Mouse (Mus musculus): Measurements from ENCODE around the gene Brd1. TPM values are rescaled to one million over a fixed set of nuclear protein-coding genes. Genes with fewer than 3 reads are reported as not detected.
A peak's percentile ranks its signal among the peaks of the same experiment; 100 is the strongest.

Brd1 gene
- polyA plus RNA-seq, 1 experiment from 2014 or later, result 30.5 TPM

DNA sequence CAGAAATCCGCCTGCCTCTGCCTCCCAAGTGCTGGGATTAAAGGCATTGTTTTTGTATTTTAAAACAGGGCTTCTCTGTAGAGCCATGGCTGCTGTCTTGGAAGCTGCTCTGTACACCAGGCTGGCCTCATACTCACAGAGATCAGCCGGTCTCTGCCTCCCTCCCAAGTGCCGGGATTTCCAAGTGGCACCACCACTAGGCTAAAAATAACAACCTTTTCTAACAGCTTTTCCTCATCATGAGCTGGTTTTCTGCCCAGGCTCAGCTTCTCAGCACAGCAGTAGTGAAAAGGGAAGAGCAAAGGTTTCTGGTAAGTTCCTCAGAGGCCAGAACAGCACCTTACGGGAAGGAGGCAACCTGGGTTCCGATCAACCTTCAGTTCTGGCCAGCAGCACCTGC is 56.5 kb downstream of the Brd1 start:
- H3K4me2 ChIP-seq, result no peak overlapping the region
- 0 out of 2 replicates have a peak, but pooled peaks cover 4% of the 10 kb centered on the region for H3K4me1 ChIP-seq
- H3K36me3 ChIP-seq (ENCODE audit: poor library complexity, severe bottlenecking), result no peaks in the 10 kb centered on the region
- H3K9me3 ChIP-seq (replicated peaks), result no peaks in the 10 kb centered on the region
- H3K4me3 ChIP-seq, result no peak overlapping the region
- no peak for ATAC-seq
- 93% methylated on average over 5 of the region's 5 CpGs for WGBS
- no peak overlapping the region for H3K9ac ChIP-seq
- no peaks in the 10 kb centered on the region for H3K27me3 ChIP-seq
- H3K27ac ChIP-seq, result no peak overlapping the region

DNA sequence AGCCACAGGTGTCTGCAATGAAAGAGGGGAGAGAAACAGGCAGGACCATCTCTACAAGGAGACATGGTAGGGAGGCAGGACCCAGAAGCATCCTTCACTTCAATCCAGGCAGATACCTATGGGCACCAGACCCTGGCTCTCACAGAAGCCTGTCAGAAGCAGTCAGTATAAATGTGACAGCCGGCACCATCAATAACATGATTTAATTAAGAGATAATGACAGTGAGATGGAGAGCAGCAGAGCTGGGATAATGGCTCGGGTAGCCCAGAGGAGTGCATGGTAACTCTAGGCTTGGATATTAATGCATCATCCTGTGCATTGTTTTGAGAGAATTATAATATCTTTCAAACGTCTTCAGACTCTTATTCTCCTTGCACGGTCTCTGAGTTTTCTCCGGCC is 58.0 kb downstream of the Brd1 start:
- H3K27me3 ChIP-seq, result no peaks in the 10 kb centered on the region
- ATAC-seq, result no peak
- no peak overlapping the region for H3K9ac ChIP-seq
- no peaks in the 10 kb centered on the region for H3K36me3 ChIP-seq (ENCODE audit: poor library complexity, severe bottlenecking)
- 81% methylated on average over 5 of the region's 5 CpGs for WGBS
- H3K4me3 ChIP-seq, result no peak overlapping the region
- H3K27ac ChIP-seq, result no peak overlapping the region
- no peaks in the 10 kb centered on the region for H3K9me3 ChIP-seq (replicated peaks)
- H3K4me1 ChIP-seq, result 0 out of 2 replicates have a peak, but pooled peaks cover 2% of the 10 kb centered on the region
- no peak overlapping the region for H3K4me2 ChIP-seq

DNA sequence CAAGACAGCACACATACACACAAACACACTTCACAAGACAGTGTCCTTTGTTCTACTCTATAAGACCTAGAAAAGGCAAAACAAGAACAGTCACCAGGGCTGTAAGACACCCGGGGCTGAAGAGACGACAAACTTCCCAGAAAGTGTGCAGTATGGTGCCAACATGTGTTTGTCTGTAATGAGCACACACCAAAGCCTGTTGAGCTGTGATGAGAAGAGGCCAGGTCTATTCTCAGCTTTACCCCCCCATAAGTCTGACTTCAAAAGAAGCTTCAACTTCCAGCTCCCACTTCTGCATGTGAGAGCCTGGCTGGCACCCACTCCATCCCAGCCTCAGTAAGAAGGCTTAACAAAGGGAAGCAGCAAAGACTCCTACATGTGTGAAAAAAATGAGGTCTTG is 65.3 kb downstream of the Brd1 start:
- Histone ChIP-seq H3K36me3 (ENCODE audit: poor library complexity, severe bottlenecking) (no peaks in the 10 kb centered on the region), H3K4me2 (no peak overlapping the region), H3K9ac (no peak overlapping the region), H3K4me1 (no peaks in the 10 kb centered on the region), H3K4me3 (no peak overlapping the region), H3K27me3 (no peaks in the 10 kb centered on the region), H3K9me3 (replicated peaks) (no peaks in the 10 kb centered on the region), H3K27ac (no peak overlapping the region)
- no peak for ATAC-seq
- 84% methylated on average over 2 of the region's 2 CpGs for WGBS

DNA sequence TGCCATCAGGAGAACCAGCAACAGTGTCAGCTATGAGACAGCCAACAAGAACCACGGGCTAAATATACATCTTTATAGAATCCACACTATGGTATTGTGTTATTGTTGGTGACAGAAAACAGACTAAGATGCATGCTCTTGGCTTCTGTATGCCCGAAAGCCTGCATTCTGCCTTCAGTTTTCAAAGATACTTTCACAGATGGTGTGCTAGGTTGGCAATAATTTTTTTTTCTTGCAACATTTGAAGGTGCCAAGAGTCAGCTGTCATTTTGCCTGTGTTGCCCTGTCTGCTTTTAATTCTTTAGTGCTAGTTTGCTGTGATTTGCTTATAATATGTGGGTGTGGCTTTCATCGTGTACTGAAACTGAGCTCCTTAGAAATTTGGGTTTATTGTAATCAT is 66.4 kb downstream of the Brd1 start:
- peaks cover 8% of the 10 kb centered on the region for H3K27me3 ChIP-seq
- H3K9ac ChIP-seq, result no peak overlapping the region
- no peaks in the 10 kb centered on the region for H3K36me3 ChIP-seq (ENCODE audit: poor library complexity, severe bottlenecking)
- ATAC-seq, result no peak; the same call in 1 of the 2 replicates
- H3K4me1 ChIP-seq, result 0 out of 2 replicates have a peak, but pooled peaks cover 4% of the 10 kb centered on the region
- H3K4me2 ChIP-seq, result no peak overlapping the region
- H3K4me3 ChIP-seq, result no peak overlapping the region
- WGBS, result 74% methylated on average over 3 of the region's 3 CpGs
- H3K27ac ChIP-seq, result no peak overlapping the region
- no peaks in the 10 kb centered on the region for H3K9me3 ChIP-seq (replicated peaks)

DNA sequence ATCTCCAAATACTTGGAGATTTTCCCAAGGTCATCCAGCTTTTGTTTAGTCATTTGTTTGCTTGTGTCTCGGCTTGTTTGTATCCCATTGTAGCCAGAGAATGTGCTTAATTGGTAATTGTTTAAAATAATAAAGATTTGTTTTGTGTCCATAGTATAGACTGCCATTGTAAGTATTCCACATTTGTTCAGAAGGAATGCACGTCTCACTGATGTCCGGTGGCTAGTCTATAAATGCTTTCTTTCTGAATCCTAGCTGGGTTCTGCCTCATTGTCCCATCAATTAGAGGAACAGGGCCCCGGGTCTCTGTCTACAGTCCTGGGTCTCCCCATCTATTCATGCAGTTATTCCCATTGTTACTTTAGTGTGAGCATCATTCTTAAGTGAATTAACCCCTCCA is 68.2 kb downstream of the Brd1 start:
- Histone ChIP-seq H3K4me3 (no peak overlapping the region), H3K27me3 (peaks cover 16% of the 10 kb centered on the region), H3K27ac (no peak overlapping the region), H3K4me1 (peaks cover 11% of the 10 kb centered on the region), H3K36me3 (ENCODE audit: poor library complexity, severe bottlenecking) (no peaks in the 10 kb centered on the region), H3K9me3 (replicated peaks) (no peaks in the 10 kb centered on the region), H3K4me2 (no peak overlapping the region), H3K9ac (no peak overlapping the region)
- ATAC-seq, result no peak
- WGBS, result 34% methylated on average over 4 of the region's 4 CpGs

DNA sequence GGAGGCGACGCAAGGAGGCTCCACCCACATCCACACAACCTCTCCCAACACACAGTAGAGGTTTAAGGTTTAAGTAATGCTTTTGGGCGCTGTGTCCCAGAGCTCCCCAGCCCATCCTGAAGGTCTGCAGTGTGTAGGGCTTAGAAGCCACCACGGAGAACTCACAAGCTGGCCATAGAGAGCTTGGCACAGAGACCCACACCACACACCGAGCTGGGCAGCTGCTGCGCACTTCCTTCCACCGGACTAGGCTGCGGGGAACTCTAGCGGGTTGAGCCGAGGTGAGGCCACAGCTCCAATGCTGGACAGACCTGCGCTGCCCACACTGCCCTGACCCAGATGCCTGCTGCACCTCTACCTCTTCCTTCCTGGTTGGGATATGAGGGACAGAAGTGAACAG is 71.0 kb downstream of the Brd1 start:
- no peak for ATAC-seq
- 32% methylated on average over 11 of the region's 11 CpGs for WGBS
- Histone ChIP-seq H3K9me3 (replicated peaks) (no peaks in the 10 kb centered on the region), H3K27me3 (peaks cover 16% of the 10 kb centered on the region), H3K4me2 (no peak overlapping the region), H3K4me1 (peaks cover 11% of the 10 kb centered on the region), H3K4me3 (no peak overlapping the region), H3K36me3 (ENCODE audit: poor library complexity, severe bottlenecking) (no peaks in the 10 kb centered on the region), H3K9ac (no peak overlapping the region), H3K27ac (no peak overlapping the region)

DNA sequence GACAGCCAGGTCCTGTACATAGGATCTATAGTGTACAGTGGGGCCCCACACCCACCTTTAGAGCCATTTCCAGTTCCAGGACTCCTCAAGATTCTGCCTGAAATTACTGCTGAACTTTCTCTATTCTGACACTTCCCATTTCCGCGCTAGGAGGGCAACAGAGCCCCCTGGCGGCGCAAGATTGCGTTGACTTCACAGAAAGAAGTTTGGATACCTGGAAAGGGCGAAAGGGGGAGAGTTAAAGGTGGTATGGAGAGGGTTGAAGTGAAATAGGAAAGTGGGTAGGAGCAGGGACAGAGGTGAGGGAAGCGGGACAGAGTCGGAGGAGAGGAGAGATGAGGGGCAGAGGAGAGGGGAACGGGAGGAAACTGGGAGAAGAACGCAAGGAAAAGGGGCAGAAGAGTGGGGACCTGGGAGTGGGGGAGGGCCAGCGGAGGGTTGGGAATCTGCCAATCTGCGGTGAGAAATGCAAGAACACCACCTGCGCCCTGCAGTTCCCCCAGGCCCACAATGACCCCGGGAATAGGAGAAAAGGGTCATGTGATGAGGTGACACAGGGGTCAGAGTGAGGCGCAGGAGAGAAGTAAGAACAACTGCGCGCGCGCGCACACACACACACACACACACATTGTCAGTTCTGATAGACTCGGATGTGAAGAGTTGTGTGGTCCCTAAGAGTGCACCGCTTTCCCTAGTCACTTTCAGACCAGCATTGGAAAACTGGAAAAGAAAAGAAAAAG is 71.8 kb downstream of the Brd1 start:
- ATAC-seq, result no peak
- WGBS, result 9% methylated on average over 22 of the region's 22 CpGs
- Histone ChIP-seq H3K27me3 (peaks cover 16% of the 10 kb centered on the region), H3K4me1 (peaks cover 11% of the 10 kb centered on the region), H3K27ac (no peak overlapping the region), H3K9ac (no peak overlapping the region), H3K4me2 (peak overlapping the region; percentile 47), H3K36me3 (ENCODE audit: poor library complexity, severe bottlenecking) (no peaks in the 10 kb centered on the region), H3K4me3 (peak overlapping the region; percentile 3; the same call in 1 of the 2 replicates), H3K9me3 (replicated peaks) (no peaks in the 10 kb centered on the region)

DNA sequence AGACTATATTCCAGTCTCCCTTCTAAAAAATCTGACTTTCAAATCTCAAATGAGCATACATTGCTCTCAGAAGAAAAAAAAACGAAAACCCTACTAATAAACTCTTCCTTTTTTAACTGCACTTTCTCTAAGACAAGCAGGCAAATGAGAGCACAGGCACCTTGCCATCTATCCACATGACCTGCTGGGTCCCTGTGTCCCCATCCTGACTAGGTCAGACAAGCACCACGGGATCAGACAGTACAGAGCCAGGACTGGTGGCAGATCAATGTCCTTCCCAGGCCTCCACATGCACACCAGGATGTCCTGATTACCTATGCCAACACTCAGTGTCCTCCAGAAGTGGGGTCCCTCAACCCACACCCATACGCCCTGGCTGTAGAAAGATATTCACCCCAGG is 72.4 kb downstream of the Brd1 start:
- Histone ChIP-seq H3K4me2 (no peak overlapping the region), H3K9me3 (replicated peaks) (no peaks in the 10 kb centered on the region), H3K27ac (no peak overlapping the region), H3K9ac (no peak overlapping the region), H3K4me1 (peaks cover 11% of the 10 kb centered on the region), H3K36me3 (ENCODE audit: poor library complexity, severe bottlenecking) (no peaks in the 10 kb centered on the region), H3K27me3 (peaks cover 16% of the 10 kb centered on the region), H3K4me3 (no peak overlapping the region)
- 61% methylated on average over 3 of the region's 3 CpGs for WGBS
- no peak for ATAC-seq

DNA sequence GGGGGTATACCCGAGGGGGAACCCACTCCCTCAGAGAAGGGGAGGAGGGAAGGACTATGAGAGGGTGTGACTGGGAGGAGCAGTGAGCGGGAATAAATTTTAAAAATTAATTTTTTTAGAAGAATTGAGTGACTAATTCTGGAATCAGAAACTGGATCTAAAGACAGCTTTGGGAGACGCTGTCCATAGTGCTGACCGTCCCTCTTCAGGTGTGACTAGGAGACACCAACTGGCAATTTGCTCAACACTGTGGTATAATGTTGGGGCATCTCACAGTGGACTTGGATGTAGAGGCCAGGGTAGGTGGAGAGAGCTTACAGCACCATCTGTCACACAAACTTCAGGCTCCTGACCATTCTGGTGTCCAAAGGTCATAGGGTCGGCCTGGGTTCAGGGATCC is 82.0 kb downstream of the Brd1 start:
- no peak overlapping the region for H3K27ac ChIP-seq
- no peak overlapping the region for H3K4me2 ChIP-seq
- H3K9ac ChIP-seq, result no peak overlapping the region
- no peak overlapping the region for H3K4me3 ChIP-seq
- no peaks in the 10 kb centered on the region for H3K4me1 ChIP-seq
- no peaks in the 10 kb centered on the region for H3K36me3 ChIP-seq (ENCODE audit: poor library complexity, severe bottlenecking)
- no peaks in the 10 kb centered on the region for H3K9me3 ChIP-seq (replicated peaks)
- no peak for ATAC-seq
- 56% methylated on average over 5 of the region's 5 CpGs for WGBS
- H3K27me3 ChIP-seq, result peaks cover 5% of the 10 kb centered on the region; the same call in 1 of the 2 replicates

DNA sequence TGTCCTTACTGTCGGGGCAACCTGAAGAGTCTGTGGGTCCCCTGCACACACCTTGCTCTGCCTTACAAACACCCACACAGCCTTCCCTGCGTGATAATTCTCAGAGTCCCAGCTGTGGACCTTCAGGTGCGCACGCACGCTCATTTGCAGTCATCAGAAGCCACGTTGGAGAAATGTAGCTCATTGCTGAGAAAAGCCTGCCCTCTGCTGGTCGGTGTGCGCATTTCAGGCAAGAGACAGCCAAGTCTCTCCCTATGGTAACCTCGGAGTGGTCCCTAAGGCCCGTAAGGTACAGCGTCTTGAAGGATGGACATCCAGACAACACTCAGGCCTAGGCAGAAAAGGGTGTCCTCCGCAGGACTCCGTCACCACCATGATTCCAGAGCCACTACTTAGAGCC is 83.0 kb downstream of the Brd1 start:
- Histone ChIP-seq H3K27me3 (peaks cover 5% of the 10 kb centered on the region; the same call in 1 of the 2 replicates), H3K9ac (no peak overlapping the region), H3K27ac (no peak overlapping the region), H3K9me3 (replicated peaks) (no peaks in the 10 kb centered on the region), H3K4me3 (no peak overlapping the region), H3K4me2 (no peak overlapping the region), H3K36me3 (ENCODE audit: poor library complexity, severe bottlenecking) (no peaks in the 10 kb centered on the region), H3K4me1 (no peaks in the 10 kb centered on the region)
- peak; percentile 45 for ATAC-seq
- WGBS, result 20% methylated on average over 13 of the region's 13 CpGs

Other genes with a start within 250 kb of the Brd1 start
- not detected in 2 replicates for gene Zdhhc25, start 133.9 kb downstream of the Brd1 start, polyA plus RNA-seq (2015; fragmentation: Nextera tagmentation; extraction: Ambion mirVana)
- gene Zbed4, start 17.4 kb upstream of the Brd1 start, polyA plus RNA-seq (2015; fragmentation: Nextera tagmentation; extraction: Ambion mirVana), result 29.1 and 31.6 TPM in 2 replicates
- gene Alg12, start 85.1 kb upstream of the Brd1 start, polyA plus RNA-seq (2015; fragmentation: Nextera tagmentation; extraction: Ambion mirVana), result 7.6 and 9.5 TPM in 2 replicates
- 62.2 and 63.6 TPM in 2 replicates for gene Creld2, start 85.4 kb upstream of the Brd1 start, polyA plus RNA-seq (2015; fragmentation: Nextera tagmentation; extraction: Ambion mirVana)
- gene Pim3, start 128.0 kb upstream of the Brd1 start, polyA plus RNA-seq (2015; fragmentation: Nextera tagmentation; extraction: Ambion mirVana), result 42.7 and 49.4 TPM in 2 replicates
- gene Ttll8, start 220.2 kb upstream of the Brd1 start, polyA plus RNA-seq (2015; fragmentation: Nextera tagmentation; extraction: Ambion mirVana), result 0.13 TPM in 1 of 2 replicates, not detected in the other
- gene Mlc1, start 244.8 kb upstream of the Brd1 start, polyA plus RNA-seq (2015; fragmentation: Nextera tagmentation; extraction: Ambion mirVana), result 20.9 and 23.8 TPM in 2 replicates
- not detected in 2 replicates for gene Mov10l1, start 248.7 kb upstream of the Brd1 start, polyA plus RNA-seq (2015; fragmentation: Nextera tagmentation; extraction: Ambion mirVana)

All from forebrain, embryonic 13.5 days (tissue).